Mouse (Mus musculus): ENCODE results near the gene Rin2.

GRCm38 (mm10) chr2:145843322-145843721 lies 168.3 kb downstream of the Rin2 start:
- TF ChIP-seq POLR2A (IDR thresholded peaks at IDR 0.05; ENCODE audit: low read depth, low read length): no peak
- no peak for TF ChIP-seq CTCF (IDR thresholded peaks at IDR 0.05; ENCODE audit: extremely low read depth, insufficient read length, insufficient replicate concordance, low read depth, low read length)

Data from small intestine, adult 2 months (tissue).